Mouse (Mus musculus) ES-Bruce4 (cell line): Measurements from ENCODE around the gene Med10. TPM values are rescaled to one million over a fixed set of nuclear protein-coding genes. Genes with fewer than 3 reads are reported as not detected.

Experiments
- H3K27ac ChIP-seq: 2 replicates; pipeline ENCODE4 v1.5.1; 2012; ENCODE audit warnings: low read length, inconsistent platforms; ENCODE audit not compliant: insufficient read depth
- H3K27me3 ChIP-seq: 2 replicates; pipeline ENCODE4 v1.6.1; 2012; ENCODE audit warnings: mild to moderate bottlenecking, low read length, inconsistent platforms; ENCODE audit not compliant: control insufficient read depth, poor library complexity, insufficient read depth, severe bottlenecking
- H3K36me3 ChIP-seq: 2 replicates; pipeline ENCODE4 v1.6.1; 2012; ENCODE audit warnings: inconsistent platforms, mild to moderate bottlenecking, low read length, moderate library complexity; ENCODE audit not compliant: control insufficient read depth, poor library complexity, insufficient read depth, severe bottlenecking
- H3K4me1 ChIP-seq: one replicate; pipeline ENCODE4 v1.8.1; 2011; ENCODE audit warnings: low read length; ENCODE audit not compliant: control insufficient read depth, insufficient read depth
- H3K4me3 ChIP-seq: 2 replicates; pipeline ENCODE4 v1.5.1; 2011; ENCODE audit warnings: low read depth, mild to moderate bottlenecking, low read length
- H3K9ac ChIP-seq: 2 replicates; pipeline ENCODE4 v1.6.1; 2012; ENCODE audit warnings: low read depth, mild to moderate bottlenecking, inconsistent platforms; ENCODE audit not compliant: poor library complexity, severe bottlenecking
- H3K9me3 ChIP-seq: replicated peaks from 2 replicates; pipeline ENCODE4 v1.6.1; 2012; ENCODE audit warnings: mild to moderate bottlenecking, low read length, inconsistent platforms; ENCODE audit not compliant: control insufficient read depth, poor library complexity, insufficient read depth, severe bottlenecking
- CTCF ChIP-seq: IDR thresholded peaks from one replicate; pipeline ENCODE4 v1.8.1; 2011; ENCODE audit warnings: low read depth, low read length
- EP300 ChIP-seq: IDR thresholded peaks from 2 replicates; pipeline ENCODE4 v1.6.1; 2011; ENCODE audit warnings: low read depth, low read length; ENCODE audit not compliant: insufficient read depth
- POLR2A ChIP-seq: IDR thresholded peaks from one replicate; pipeline ENCODE4 v1.8.1; 2011; ENCODE audit warnings: low read length; ENCODE audit not compliant: insufficient read depth
- polyA plus RNA-seq: library from polyadenylated mRNA; stranded (reverse); fragments of >200 nt; gene quantifications from 2 replicates; pipeline ENCODE4 v1.2.4, GENCODE M21; 2011; ENCODE audit warnings: low read depth; ENCODE audit not compliant: missing spikeins, insufficient read depth, insufficient read length

The Med10 gene
- polyA plus RNA-seq, 1 experiment = 45.1 TPM

GRCm38 (mm10) chr13:69770538-69771456 lies 31.4 kb upstream of the Med10 start:
- H3K4me3 ChIP-seq = no peak overlapping the region
- no peaks in the 10 kb centered on the region for H3K27me3 ChIP-seq
- no peaks in the 10 kb centered on the region for H3K36me3 ChIP-seq
- H3K27ac ChIP-seq = no peak overlapping the region
- H3K4me1 ChIP-seq = no peaks in the 10 kb centered on the region
- H3K9ac ChIP-seq = no peak overlapping the region
- TF ChIP-seq CTCF (no peak), POLR2A (no peak), EP300 (no peak)
- no peaks in the 10 kb centered on the region for H3K9me3 ChIP-seq

- Histone ChIP-seq H3K9me3 (no peaks in the 10 kb centered on the region), H3K4me1 (no peaks in the 10 kb centered on the region), H3K9ac (no peak overlapping the region), H3K4me3 (no peak overlapping the region), H3K27me3 (no peaks in the 10 kb centered on the region), H3K36me3 (no peaks in the 10 kb centered on the region), H3K27ac (no peak overlapping the region)
- TF ChIP-seq CTCF = no peak
- TF ChIP-seq POLR2A = no peak
- no peak for TF ChIP-seq EP300
Measured at GRCm38 (mm10) chr13:69772358-69772757, 29.8 kb upstream of the Med10 start.

GRCm38 (mm10) chr13:69778221-69778620 lies 24.0 kb upstream of the Med10 start:
- no peaks in the 10 kb centered on the region for H3K36me3 ChIP-seq
- no peak overlapping the region for H3K9ac ChIP-seq
- H3K9me3 ChIP-seq = no peaks in the 10 kb centered on the region
- no peaks in the 10 kb centered on the region for H3K4me1 ChIP-seq
- TF ChIP-seq EP300 (no peak), CTCF (no peak), POLR2A (no peak)
- H3K27ac ChIP-seq = no peak overlapping the region
- no peaks in the 10 kb centered on the region for H3K27me3 ChIP-seq
- H3K4me3 ChIP-seq = no peak overlapping the region

DNA sequence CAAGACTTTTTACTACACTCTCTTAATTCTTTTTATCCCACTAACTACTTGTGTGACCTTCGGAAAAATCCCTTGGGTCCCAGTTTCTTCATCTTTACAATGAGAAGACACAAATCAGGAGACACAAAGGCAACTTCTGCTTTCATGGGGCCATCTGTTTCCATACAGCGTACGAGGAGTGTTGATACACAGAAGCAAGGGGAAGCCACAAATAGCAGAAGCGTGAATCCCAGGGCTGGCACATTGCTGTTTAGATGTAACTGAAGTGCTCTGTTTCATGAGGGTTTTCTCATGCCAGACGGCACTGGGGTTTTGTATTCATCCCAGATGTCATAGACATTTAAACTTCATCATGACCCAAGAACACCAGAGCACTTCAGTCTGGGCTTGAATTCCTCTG lies 13.5 kb upstream of the Med10 start:
- no peak overlapping the region for H3K4me3 ChIP-seq
- TF ChIP-seq EP300 (no peak), CTCF (no peak), POLR2A (no peak)
- no peaks in the 10 kb centered on the region for H3K9me3 ChIP-seq
- H3K4me1 ChIP-seq = no peaks in the 10 kb centered on the region
- no peaks in the 10 kb centered on the region for H3K27me3 ChIP-seq
- no peak overlapping the region for H3K27ac ChIP-seq
- H3K36me3 ChIP-seq = no peaks in the 10 kb centered on the region
- H3K9ac ChIP-seq = no peak overlapping the region

DNA sequence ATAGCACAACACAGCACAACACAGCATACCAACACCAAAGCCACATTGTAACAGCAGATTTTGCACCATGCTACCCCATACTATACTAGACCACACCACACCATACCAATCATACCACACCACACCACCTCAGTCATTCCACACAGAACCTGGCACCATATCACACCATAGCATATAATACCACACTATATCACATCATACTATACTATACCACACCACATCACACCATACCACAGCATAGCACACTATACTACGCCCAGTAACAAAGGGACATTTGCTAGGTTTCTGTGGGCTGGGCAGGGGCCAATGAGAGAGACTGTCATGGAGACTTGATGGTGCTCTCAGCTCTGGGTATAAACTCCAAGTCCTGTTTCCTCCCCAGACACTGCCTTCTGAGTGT lies 10.4 kb upstream of the Med10 start:
- Histone ChIP-seq H3K4me1 (no peaks in the 10 kb centered on the region), H3K9ac (no peak overlapping the region), H3K36me3 (no peaks in the 10 kb centered on the region), H3K27me3 (no peaks in the 10 kb centered on the region), H3K27ac (no peak overlapping the region), H3K4me3 (no peak overlapping the region), H3K9me3 (no peaks in the 10 kb centered on the region)
- TF ChIP-seq EP300 = no peak
- TF ChIP-seq CTCF = no peak
- TF ChIP-seq POLR2A = no peak

DNA sequence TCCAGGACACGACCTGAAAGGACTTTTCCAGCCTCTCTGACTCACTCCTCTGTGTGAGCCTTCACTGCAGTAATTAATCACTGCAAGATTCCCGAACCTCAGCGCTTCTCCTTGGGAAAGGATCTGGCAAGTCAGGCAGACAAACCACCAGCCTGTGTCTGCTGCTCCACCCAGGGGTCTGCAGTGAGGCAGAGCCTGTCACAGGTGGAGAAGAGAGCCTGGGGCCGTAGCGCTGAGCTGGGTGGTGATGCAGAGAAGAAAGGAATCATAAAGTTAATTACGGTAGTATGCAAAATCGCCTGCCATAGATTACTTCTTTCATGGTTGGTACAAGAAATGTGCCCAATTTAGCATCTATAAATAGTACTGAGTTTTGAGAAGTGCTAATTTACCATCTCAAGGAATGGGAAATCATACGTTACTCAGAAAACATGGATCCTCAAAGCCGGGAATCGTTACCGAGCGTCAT lies 9.6 kb upstream of the Med10 start:
- no peaks in the 10 kb centered on the region for H3K9me3 ChIP-seq
- H3K27ac ChIP-seq = no peak overlapping the region
- no peak overlapping the region for H3K4me3 ChIP-seq
- H3K27me3 ChIP-seq = no peaks in the 10 kb centered on the region
- no peaks in the 10 kb centered on the region for H3K36me3 ChIP-seq
- H3K9ac ChIP-seq = no peak overlapping the region
- TF ChIP-seq CTCF (no peak), EP300 (no peak), POLR2A (no peak)
- H3K4me1 ChIP-seq = no peaks in the 10 kb centered on the region
